Mouse (Mus musculus) mouse embryonic stem cell (cell line): ENCODE results near the gene Aknad1.

Source experiments
- in situ Hi-C, 2 experiments: fragments of 300-500 bp; cut with MboI; formaldehyde crosslinking; loops; 1 replicate in 1 of 2; 3 replicates in 1 of 2; pipeline ENCODE4 v1.14.3; 2019 to 2020; ENCODE audit warnings: low sequenced_read_pairs in 2 of 2, low pct_unique_long_range_greater_than_20kb in 1 of 2, mixed read lengths in 1 of 2; ENCODE audit not compliant: unreplicated experiment in 1 of 2

Gene Aknad1

DNA sequence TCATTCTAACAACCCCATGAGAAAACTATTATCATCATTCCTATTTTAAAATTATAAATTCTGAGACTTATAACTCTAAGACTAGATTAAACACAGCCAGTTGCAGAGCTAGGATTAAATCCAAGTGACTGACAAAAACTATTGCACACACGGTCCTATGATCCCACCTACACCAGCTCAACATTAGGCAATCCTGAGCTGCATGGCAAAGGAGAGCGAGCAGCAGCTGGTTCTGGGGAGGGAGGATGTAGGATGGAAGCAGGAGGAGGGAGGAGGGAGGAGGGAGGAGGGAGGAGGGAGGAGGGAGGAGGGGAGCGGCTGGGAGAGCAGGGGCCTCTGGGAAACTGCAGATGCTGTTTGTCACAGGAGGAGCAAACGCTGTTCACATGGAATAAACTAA lies 76.2 kb downstream of the Aknad1 start:
- in situ Hi-C loops, result no loop called here

DNA sequence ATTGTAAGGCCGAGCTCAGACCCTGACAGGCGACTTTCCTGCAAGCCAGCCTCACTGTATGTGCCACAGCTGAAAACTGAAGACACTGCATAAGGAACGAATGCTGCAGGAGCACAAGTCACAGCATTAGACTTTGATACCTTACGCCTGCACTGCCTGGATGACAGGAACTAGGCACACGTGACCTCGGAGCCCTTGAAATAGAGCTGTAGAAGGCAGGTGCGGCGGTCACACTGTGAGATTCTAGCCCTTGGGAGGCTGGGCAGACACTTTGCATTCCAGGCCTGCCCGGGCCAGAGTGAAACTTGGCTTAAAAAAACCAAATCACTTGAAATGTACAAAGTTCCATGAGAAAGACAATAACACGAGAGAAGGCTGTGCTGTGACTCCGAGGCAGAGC lies 91.0 kb downstream of the Aknad1 start:
- in situ Hi-C loops, result no loop called here

DNA sequence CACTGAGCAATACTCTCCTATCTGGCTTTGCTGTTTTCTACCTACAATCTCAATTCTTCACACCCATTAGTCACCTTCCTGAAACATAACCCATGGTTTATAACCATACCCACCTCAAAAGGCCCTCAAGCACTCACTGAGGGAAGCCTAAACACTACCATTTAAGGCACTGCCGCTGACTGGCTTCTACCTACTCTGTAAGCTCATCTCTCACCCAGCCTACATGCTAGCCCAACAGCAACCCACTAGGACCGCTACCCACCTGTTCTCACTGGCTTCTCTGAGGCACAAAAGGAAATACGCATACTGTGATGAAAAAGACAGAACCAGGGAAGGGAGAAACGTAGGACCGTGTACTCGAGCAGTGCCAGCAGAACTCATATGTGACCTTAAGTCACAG lies 92.3 kb downstream of the Aknad1 start:
- in situ Hi-C loops, result no loop called here
